Mouse (Mus musculus) olfactory bulb, adult 2 months (tissue): ENCODE results near the gene Tmem170.

Source experiments
- CTCF ChIP-seq: fragments of 200-500 bp; IDR thresholded peaks from 2 replicates; pipeline ENCODE4 v1.5.1; 2012; ENCODE audit warnings: low read depth, mild to moderate bottlenecking, low read length, moderate library complexity; ENCODE audit not compliant: insufficient read depth
- POLR2A ChIP-seq: fragments of 200-500 bp; IDR thresholded peaks from 2 replicates; pipeline ENCODE4 v1.6.1; 2012; ENCODE audit warnings: mild to moderate bottlenecking, low read depth, low read length, moderate library complexity; ENCODE audit not compliant: insufficient read depth

- TF ChIP-seq POLR2A = no peak
- TF ChIP-seq CTCF = no peak
These were observed 61.5 kb downstream of the Tmem170 start for GRCm38 (mm10) chr8:111815078-111815477.
